Mouse (Mus musculus) stomach, postnatal 0 days (tissue): Measurements from ENCODE around the gene Olfr465-ps1. TPM values are rescaled to one million over a fixed set of nuclear protein-coding genes. Genes with fewer than 3 reads are reported as not detected.

Experiments used
- ATAC-seq: fragments of 200-750 bp; cut with Nextera tagmentation; 2 replicates; pipeline ENCODE4 v1.8.0; 2017; ENCODE audit not compliant: low FRiP score, low TSS enrichment
- DNase-seq: peaks from one replicate; pipeline ENCODE4 v3.0.0-alpha.2; 2016; ENCODE audit warnings: low spot score
- H3K27ac ChIP-seq: fragments of 300-500 bp; sonication (generic); replicated peaks from 2 replicates; pipeline ENCODE4 v1.5.1; 2014; ENCODE audit warnings: mild to moderate bottlenecking, control low read depth
- H3K27me3 ChIP-seq: fragments of 300-500 bp; sonication (generic); 2 replicates; pipeline ENCODE4 v1.6.1; 2014; ENCODE audit warnings: low read length; ENCODE audit not compliant: control insufficient read depth, insufficient read depth
- H3K36me3 ChIP-seq: fragments of 300-500 bp; sonication (generic); 2 replicates; pipeline ENCODE4 v1.6.1; 2014; ENCODE audit warnings: low read length, mixed read lengths; ENCODE audit not compliant: control insufficient read depth, insufficient read depth
- H3K4me1 ChIP-seq: fragments of 300-500 bp; sonication (generic); replicated peaks from 2 replicates; pipeline ENCODE4 v1.6.1; 2014; ENCODE audit warnings: antibody characterized with exemption; ENCODE audit not compliant: control insufficient read depth, insufficient read depth
- H3K4me2 ChIP-seq: fragments of 300-500 bp; sonication (generic); replicated peaks from 2 replicates; pipeline ENCODE4 v1.6.1; 2014; ENCODE audit warnings: low read depth, mild to moderate bottlenecking, control low read depth, moderate library complexity
- H3K4me3 ChIP-seq: fragments of 300-500 bp; sonication (generic); 2 replicates; pipeline ENCODE4 v1.5.1; 2014; ENCODE audit warnings: low read depth, low read length, control low read depth
- H3K9ac ChIP-seq: fragments of 300-500 bp; sonication (generic); 2 replicates; pipeline ENCODE4 v1.6.1; 2014; ENCODE audit warnings: mild to moderate bottlenecking, low read length, control low read depth, mixed read lengths
- H3K9me3 ChIP-seq: fragments of 300-500 bp; sonication (generic); 2 replicates; pipeline ENCODE4 v1.6.1; 2016; ENCODE audit warnings: low read length; ENCODE audit not compliant: control insufficient read depth
- CTCF ChIP-seq: IDR thresholded peaks from 2 replicates; pipeline ENCODE4 v1.5.1; 2016; ENCODE audit warnings: antibody characterized with exemption, low read depth, mild to moderate bottlenecking, moderate library complexity
- EP300 ChIP-seq: optimal IDR thresholded peaks from 2 replicates; pipeline ENCODE3; 2016; ENCODE audit warnings: antibody characterized with exemption
- WGBS: fragments of 180-500 bp; shearing (Covaris S2); extraction: QIAGEN DNeasy Blood & Tissue Kit; methylation state at CpG from one replicate; pipeline ENCODE4 v1.1.7; 2014; 5-methylcytosine and 5-hydroxymethylcytosine counted together
- polyA plus RNA-seq: library from polyadenylated mRNA; unstranded; fragments of >200 nt; fragmentation: Nextera tagmentation; extraction: Ambion mirVana; gene quantifications from 2 replicates; pipeline ENCODE4 v1.2.1, GENCODE M21; 2015

Gene Olfr465-ps1
- 0.12 TPM in 1 of 2 replicates, not detected in the other for polyA plus RNA-seq

DNA sequence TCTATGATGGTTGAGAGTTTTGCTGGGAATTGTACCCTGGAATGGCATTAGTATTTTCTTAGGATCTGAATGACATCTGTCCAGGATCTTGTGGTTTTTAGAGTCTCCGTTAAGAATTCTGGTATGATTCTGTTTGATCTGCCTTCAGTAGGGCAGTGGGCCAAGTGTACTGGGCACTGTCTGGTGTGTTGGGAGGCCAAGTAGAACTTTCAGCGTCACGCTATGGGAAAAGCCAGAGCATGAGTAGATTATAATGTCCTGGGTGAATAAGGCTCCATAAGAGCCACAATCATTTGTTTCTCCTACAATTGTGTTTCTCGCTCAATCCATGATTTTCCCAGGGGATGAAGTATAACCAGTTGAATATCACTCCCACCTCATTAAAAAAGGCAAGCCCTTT is at the start of gene Olfr465-ps1:
Olfr465-ps1 (plus strand) TSS at position 301 of the 400 bp plus-strand sequence.
- Histone ChIP-seq H3K9me3 (no peaks in the 10 kb centered on the region), H3K4me3 (no peak within 1 kb of the TSS), H3K9ac (no peak within 1 kb of the TSS), H3K36me3 (no peaks in the 10 kb centered on the region), H3K27ac (no peak within 1 kb of the TSS), H3K4me1 (no peaks in the 10 kb centered on the region), H3K27me3 (no peaks in the 10 kb centered on the region), H3K4me2 (no peak within 1 kb of the TSS)
- ATAC-seq: no peak
- no peak for TF ChIP-seq CTCF
- TF ChIP-seq EP300: no peak
- WGBS: 77% methylated on average over 4 of the region's 4 CpGs
- no peak for DNase-seq

- H3K4me2 ChIP-seq: no peak overlapping the region
- no peak for DNase-seq
Observed at GRCm38 (mm10) chr13:65095923-65096322, 42.0 kb upstream of the Olfr465-ps1 start.

GRCm38 (mm10) chr13:65097018-65097417 is 40.9 kb upstream of the Olfr465-ps1 start:
- DNase-seq (no peak), ATAC-seq (no peak)
- Histone ChIP-seq H3K4me3 (no peak overlapping the region), H3K9me3 (no peaks in the 10 kb centered on the region), H3K27me3 (no peaks in the 10 kb centered on the region), H3K4me2 (no peak overlapping the region), H3K4me1 (no peaks in the 10 kb centered on the region), H3K9ac (no peak overlapping the region), H3K27ac (no peak overlapping the region), H3K36me3 (no peaks in the 10 kb centered on the region)
- TF ChIP-seq CTCF: no peak

More at GRCm38 (mm10) chr13:65095923-65096322, 42.0 kb upstream of the Olfr465-ps1 start:
- Histone ChIP-seq H3K9ac (no peak overlapping the region), H3K4me1 (no peaks in the 10 kb centered on the region), H3K27ac (no peak overlapping the region), H3K36me3 (no peaks in the 10 kb centered on the region), H3K27me3 (no peaks in the 10 kb centered on the region), H3K4me3 (no peak overlapping the region), H3K9me3 (no peaks in the 10 kb centered on the region)
- no peak for TF ChIP-seq EP300
- TF ChIP-seq CTCF: no peak
- WGBS: 94% methylated on average over 4 of the region's 4 CpGs
- no peak for ATAC-seq

- ATAC-seq: no peak
- TF ChIP-seq CTCF: no peak
- no peak for TF ChIP-seq EP300
- Histone ChIP-seq H3K27me3 (no peaks in the 10 kb centered on the region), H3K9me3 (no peaks in the 10 kb centered on the region), H3K4me2 (no peak overlapping the region), H3K27ac (no peak overlapping the region), H3K9ac (no peak overlapping the region), H3K4me3 (no peak overlapping the region), H3K4me1 (no peaks in the 10 kb centered on the region), H3K36me3 (no peaks in the 10 kb centered on the region)
- no peak for DNase-seq
- WGBS: 91% methylated on average over 9 of the region's 9 CpGs
Observed at GRCm38 (mm10) chr13:65100678-65101077, 37.2 kb upstream of the Olfr465-ps1 start.

DNA sequence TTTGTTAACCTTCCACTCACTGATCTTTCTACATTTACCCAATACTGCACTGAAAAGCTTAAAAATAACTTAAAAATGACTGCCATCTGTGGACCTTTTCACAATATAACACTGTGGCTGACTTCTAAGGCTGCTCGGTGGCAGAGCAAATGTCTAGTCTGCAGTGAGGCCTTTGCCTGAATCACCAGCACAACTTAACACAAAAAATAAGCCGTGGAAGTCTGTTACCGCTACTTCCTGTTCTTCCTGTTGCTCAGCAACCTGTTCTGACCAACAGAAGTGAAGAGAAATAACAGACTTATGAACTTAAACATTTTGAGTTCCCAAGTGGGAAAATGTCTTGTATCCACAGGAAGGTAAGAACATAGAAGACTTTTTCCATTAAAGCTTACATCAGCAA is 36.7 kb upstream of the Olfr465-ps1 start:
- ATAC-seq (no peak), DNase-seq (no peak)
- no peak overlapping the region for H3K4me3 ChIP-seq
- H3K4me2 ChIP-seq: no peak overlapping the region
- H3K4me1 ChIP-seq: no peaks in the 10 kb centered on the region
- TF ChIP-seq EP300: no peak
- no peak for TF ChIP-seq CTCF
- H3K9ac ChIP-seq: no peak overlapping the region
- no peaks in the 10 kb centered on the region for H3K27me3 ChIP-seq
- no peaks in the 10 kb centered on the region for H3K36me3 ChIP-seq
- WGBS: 88% methylated on average over 3 of the region's 3 CpGs
- no peak overlapping the region for H3K27ac ChIP-seq
- no peaks in the 10 kb centered on the region for H3K9me3 ChIP-seq

DNA sequence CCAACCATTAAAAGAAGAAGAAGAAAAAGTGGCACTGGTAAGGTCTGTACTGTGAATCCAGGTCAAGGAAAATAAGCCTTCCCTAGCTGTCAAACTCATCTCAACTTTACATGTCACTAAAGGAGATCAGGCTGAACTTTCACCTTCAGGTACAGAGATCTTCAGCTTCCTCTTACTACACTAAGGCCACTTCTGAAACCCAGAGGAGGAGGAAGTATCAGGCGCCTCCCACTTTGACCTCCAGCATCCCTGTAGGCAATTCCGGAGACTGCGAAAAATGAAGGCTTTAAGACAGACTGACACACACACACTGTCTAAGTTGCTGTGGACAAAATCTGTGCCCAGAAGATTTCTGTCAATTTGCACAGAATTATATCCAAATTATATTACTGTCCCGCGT is 25.9 kb upstream of the Olfr465-ps1 start:
- Histone ChIP-seq H3K4me1 (no peaks in the 10 kb centered on the region), H3K9ac (peak overlapping the region; percentile 90), H3K27me3 (no peaks in the 10 kb centered on the region), H3K27ac (peak overlapping the region; percentile 96), H3K9me3 (no peaks in the 10 kb centered on the region), H3K4me2 (peak overlapping the region; percentile 68), H3K4me3 (peak overlapping the region; percentile 91), H3K36me3 (no peaks in the 10 kb centered on the region)
- ATAC-seq (no peak), DNase-seq (peak; percentile 25)
- TF ChIP-seq CTCF (no peak), EP300 (no peak)
- WGBS: 0% methylated on average over 5 of the region's 5 CpGs
